Mouse (Mus musculus) spleen, adult 12 weeks (tissue): Measurements from ENCODE around the gene Kif3a.

Experiments used
- DNase-seq: peaks from one replicate; pipeline ENCODE4 v3.0.0; 2022; ENCODE audit warnings: low spot score

Gene Kif3a

DNA sequence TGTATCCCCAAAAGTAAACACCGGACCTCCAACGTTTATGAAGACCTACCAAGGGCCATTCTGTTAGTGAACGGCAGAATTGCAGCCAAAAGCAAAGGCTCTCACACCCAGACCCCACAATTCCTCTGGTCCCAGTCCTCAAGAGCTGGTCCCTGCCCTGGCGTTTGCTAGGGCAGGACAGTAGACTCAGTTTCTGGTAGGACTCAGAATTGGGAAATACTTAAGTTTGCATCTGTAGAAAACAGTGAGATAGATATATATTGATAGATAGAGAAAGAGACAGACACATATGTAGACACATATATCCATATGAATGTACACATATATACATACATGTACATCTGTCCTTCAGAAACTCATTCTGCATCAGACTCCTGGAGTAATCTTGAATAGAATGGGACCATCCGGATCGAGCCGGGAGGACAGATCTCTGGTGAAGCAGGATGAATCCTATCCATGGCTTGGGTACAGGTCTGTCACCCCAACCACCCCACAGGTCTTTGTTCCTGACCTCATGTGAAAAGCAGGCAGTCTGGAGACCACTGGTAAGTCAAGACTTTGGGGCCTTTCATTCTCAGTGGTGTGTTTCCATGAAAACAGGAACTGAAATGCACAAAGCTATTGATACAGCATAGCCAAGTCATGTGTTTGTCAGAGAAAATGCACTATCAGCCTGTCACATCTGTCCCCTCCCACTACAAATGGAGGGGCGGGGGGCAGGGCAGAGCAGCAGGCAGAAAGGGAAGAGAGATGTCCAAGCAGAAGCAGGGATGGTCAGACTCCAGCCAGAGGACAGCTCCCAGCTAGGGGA is 49.8 kb downstream of the Kif3a start:
- no peak for DNase-seq

DNA sequence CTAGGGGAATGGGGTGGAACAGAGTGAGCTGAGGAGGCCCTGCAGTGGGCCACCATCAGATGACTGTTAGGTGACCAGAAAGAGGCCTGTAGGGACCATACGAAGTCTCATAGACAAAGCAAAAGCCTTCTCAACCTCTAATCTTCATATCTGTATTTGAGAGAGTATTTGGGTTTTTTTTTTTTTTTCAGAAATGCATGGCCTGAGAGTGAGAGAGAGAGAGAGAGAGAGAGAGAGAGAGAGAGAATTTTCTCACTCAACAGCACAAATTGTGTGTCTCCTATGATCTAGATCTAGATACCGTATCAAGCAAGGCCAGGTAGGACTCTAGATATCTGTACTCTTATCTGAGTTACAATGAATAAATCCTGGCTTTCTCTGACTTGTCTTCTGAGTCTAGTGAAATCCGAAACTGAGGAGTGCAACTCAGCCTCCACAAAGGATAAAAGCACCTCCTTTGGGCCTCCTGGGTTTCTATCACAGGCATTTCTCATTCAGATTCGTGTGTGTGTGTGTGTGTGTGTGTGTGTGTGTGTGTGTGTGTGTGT is 50.5 kb downstream of the Kif3a start:
- no peak for DNase-seq

DNA sequence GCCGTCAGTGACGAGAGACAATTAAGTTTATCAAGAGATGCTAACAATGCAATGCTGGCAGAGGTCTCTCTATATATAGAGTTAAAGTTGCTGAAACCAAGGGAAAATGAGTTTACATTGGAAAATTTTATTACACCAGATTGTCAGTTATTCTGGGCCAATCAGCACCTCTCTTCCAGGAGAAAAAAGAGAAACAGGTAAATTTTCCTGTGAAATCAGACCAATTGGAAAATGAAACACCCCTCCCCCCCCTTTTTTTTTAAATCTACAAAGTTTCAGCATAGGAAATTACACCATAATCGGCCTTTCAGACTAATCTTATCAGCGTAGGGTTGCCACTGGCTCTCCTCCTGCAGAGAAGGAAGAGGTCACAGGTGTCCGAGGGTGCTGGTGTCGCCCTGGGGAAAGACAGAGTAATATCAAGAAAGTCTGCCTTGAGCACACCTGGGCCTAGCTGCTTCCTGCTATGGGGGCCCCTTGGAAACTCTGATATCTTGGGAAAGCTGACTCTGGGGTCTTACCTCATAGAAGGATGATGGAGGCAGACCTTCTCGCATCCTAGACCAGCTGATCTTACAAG is 51.5 kb downstream of the Kif3a start, which contains the start of gene Il4:
Gene Il4, minus strand, starts transcription at position 51 of the 580 bp plus-strand sequence.
- no peak for DNase-seq

DNA sequence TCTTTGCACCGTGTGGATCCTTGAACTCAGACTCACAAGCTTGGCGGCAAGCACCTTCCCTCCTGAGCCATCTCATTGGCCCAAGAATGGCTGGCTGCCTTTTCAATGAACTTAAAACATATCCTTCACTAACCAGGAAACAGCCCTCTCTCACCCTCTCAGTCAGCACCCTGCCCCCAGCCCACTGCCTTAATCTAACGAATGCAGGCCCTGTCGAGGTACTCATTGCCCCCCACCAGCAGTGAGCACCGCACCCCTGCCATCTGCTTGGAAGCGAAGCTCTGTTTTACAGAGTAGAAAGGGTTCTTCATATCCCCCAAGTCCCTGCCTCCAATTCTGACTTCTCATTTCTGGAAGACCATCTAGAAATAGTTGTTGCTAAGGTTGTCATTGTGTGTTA is 52.2 kb downstream of the Kif3a start:
- DNase-seq: no peak

DNA sequence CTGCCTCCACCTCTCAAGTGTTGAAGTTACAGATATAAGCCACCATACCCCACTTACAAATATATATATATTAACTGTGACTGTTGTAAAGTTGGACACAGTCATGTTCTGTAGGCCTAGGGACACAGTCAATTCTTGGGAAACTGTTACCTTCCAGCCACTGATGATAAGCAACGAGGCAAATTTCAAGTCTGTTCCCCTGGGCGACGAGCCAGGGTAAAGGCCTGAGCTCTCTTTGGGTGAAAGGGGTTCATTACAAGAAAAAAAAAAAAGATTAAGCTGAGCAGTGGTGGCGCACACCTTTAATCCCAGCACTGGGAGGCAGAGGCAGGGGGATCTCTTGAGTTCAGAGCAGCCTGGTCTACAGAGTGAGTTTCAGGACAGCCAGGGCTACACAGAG is 52.9 kb downstream of the Kif3a start:
- DNase-seq: no peak

DNA sequence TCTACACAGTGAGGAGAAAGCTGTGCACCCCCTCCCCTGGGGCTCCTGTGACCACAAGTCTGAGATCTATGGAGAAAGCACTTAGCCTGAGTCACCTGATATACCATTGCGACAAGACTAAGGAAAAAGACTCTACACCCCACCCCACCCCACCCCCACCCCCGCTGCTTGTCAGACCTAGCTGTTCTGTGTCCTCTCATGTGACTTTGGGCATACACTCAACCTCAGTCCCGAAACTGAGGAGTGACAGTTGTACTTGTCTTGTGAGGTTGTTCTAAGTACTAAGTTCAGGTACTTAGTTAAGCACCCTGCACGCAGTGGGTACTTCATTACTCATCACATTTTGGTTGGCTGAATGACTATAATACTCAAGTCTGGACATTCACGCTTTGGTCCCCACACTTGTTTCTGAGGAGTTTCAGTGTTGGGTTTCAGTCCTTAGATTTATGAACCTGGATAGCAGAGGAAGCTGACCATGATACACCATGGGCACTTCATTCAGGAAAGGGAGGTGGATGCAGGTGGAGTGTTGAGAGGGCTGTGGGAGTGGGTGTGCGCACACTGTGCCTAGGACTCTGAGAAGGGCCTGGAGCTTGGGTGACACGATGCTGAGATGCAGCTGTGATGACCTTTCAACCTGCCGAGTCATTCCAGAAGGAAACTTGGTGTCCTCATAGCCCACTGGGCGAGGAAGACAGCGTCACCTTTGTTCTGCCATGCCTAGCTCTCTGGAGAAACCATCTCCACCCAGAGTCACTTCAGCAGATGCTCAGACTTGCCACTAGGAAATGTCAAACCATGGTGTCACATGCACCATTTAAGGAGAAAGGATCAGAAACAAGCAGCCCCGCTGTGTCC is 54.6 kb downstream of the Kif3a start:
- no peak for DNase-seq

DNA sequence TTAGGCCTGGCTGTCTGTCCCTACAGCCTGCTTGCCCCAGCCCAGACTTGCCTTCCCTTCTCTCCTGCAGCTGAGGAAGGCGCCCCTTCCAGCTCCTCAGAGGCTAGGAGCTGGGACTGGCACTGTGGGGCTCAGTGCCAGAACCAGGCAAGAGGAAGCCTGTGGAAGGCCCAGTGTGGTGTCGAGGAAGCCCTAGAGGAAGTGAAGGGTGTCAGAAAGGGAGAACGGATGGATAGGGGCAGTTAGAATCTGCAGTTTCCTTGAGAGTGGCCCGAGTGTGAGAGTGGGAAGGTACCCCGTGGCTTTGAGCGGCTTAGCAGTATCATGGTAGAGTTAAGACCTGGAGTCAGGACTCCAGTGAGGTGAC is 55.2 kb downstream of the Kif3a start:
- no peak for DNase-seq

DNA sequence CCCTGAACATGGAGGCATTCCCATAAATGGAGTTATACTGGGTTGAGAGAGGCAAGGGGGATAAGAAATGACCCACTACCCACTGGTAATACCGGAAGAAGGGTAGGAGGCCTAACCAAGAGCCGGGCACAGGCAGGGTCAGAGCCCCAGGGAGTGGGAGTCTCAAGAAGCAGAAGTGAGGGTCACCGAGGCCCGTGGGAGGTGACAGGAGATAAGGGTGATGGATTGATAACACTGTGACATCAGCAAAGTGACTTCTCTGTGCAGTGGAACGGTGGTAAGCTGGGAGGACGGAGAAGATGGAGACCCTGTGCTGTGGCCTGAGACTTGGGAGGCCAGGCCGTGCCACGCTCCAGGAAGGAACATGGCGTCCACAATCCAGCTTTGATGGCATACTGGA is 56.4 kb downstream of the Kif3a start:
- DNase-seq: no peak

DNA sequence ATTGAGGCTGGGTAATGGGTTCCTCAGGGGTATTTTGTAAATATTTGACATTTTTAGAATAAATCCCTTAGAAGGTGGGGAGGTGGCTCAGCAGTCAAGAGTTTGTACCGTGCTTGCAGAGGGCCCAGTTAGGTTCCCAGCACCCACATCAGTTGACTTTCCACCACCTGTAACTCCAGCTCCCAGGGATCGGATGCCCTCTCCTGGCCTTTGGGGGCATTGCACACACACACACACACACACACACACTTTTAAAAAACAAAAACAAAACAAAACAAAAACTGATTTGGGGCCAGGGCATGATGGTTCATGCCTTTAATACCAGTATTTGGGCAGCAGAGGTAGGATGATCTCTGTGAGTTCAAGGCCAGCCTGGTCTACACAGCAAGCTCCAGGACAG is 56.9 kb downstream of the Kif3a start:
- no peak for DNase-seq

DNA sequence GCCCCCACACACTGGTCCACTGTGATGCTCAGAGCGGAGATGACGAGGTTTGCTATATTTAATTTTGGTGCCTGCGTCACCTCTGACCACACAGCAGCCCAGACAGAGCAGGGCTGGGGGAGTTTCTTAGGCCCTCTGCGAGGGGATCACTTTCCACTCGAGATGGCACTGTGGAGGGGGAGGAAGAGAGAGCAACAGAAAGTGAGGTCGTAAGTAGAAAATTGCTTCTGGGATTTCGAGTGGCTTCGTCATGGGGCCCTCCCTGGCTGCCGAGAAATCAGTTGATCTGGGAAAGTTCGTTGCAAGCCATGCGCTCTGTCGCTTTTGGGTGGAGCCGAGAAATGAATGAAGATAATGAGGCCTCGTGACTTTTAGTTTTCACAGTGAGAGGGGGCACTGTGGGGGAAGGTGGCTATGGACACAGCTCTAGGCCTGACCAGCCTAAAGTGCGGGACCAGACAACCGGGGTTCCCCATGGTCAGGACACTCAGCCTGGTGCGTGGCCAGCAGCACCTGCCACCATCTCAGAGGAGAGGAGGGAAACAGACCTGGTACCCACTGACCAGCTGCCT is 59.7 kb downstream of the Kif3a start:
- no peak for DNase-seq

DNA sequence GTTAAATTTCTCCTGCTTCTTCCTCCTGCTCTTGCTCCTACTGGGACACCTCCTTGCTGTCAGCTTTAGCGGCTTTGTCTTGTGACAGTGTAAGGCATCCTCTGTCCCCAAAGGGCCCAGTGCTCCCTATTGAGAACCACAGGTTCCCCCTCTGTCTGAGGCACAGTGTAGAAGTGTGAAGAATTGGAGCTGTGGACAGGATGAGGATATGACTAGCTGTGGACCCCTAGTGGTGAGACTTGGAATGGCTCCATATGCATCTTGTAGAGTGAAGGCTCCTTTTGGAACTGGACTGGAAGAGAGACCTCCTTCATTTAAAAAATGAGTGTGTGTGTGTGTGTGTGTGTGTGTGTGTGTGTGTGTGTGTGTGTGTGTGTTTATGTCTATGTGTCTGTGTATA is 60.7 kb downstream of the Kif3a start:
- peak; percentile 49 for DNase-seq

DNA sequence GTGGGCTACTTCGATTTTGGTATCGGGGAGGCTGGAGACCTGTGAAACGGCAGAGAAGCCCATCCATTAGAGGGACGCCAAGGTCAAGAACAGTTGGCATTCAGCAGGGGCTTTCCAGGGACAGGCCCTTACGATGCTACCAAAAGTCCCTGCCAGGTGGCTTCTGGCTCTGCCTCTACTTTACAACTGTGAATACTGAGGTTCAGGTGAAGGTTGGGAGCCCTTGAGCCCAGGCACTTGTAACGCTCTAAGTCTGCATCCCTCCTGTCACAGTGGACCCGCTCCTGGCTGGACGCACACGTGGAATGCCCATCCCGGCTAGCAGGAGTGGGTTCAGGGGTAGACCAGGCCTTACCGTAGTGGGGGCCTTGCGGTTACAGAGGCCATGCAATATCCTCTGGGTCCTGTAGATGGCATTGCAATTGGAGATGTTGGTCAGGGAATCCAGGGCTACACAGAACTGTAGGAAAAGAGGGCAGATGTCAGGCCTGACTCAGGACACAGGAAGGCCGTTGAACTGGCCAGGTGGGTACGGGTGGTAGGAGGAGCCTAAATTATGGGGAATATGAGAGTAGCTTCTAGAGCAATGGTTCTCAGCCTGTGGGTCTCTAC is 65.0 kb downstream of the Kif3a start:
- no peak for DNase-seq

DNA sequence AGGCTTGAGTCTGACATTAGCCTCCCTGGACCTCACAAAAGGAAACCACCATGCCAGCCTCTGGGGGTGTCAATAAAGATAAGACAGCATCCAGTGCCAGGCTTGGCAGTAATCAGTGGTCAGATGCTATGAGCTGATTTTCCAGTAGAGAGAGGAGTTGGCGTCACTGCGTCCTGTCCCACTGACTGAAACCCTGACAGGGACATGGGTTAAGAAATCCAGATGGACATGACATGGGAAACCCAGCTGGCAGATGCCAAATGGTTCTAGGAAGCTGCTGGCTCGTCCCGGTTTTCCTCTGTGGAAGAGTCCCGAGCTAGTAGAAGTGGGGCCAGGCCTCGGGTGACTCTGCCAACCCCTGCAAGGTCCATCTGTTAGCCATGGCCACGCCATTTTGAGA is 66.5 kb downstream of the Kif3a start:
- DNase-seq: no peak

DNA sequence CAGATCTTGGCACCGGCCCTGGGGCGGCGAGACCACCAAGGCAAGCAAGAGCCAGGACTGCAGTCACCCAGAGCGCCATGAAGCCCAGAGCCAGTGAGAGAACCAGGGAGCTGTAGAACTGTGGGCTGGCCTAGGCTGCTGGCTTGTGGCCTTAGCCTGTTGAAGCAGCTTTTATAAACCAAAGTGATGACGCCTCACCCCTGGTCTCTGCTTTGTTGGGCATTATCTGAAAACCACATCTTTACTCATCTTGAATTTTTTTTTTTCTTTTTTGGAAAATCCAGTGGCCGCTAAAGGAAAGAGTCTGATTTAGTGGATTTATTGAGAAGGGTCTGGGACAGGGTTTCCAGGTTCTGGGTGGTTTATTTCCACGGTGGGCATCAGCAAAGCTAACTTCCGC is 67.4 kb downstream of the Kif3a start, which contains the start of gene Il13:
Gene Il13, minus strand, starts transcription at position 147 of the 400 bp plus-strand sequence.
- DNase-seq: no peak

DNA sequence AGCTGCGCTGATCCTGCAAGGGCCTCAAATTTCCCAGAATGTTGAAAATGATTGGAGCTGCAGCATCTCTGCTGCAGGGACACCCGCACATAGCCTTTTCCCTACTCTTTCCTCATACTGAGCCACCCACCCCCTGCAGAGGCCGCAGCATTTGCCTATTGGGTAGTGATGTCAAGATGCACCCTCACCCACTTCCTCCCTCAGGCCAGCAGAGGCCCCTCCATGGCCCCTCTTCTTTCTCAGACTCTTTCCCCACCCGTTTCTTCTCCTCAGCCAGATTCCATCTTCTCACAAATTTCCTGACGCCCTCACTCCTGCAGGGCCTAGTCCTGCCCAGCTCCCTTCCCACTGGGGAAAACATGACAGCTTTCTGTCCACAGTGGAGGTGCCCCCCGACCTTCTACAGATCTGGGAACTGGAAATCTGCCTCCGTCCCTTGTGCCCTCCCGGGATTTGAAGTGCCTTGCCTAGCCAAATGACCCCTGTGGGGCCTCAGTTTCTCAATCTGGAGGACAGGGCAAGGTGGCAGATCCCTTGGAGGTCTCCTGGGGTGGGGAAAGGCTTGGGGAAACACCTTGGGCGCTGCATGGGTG is 68.5 kb downstream of the Kif3a start:
- no peak for DNase-seq

DNA sequence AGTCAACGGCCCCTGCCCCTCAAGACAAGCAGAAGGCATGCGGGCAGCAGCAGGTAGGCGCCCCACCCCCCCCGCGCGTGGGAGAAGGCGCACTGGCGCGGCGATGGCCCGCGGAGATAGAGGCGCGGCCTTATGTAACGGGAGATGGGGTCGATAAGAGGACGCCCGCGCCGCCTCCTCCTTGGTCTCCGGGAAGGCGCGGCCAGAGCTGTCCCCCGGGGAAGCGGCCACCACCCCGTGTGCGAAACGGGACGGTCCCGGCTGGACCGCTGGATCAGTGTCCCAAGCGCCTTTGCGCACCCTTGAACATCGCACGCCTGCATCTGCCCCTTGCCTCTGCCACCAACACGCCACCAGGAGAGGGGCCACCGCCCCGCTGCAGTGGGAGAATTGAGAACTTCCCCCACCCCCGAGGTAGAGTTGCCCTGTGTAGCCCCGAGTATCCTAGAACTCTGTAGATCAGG is 69.0 kb downstream of the Kif3a start:
- DNase-seq: no peak

DNA sequence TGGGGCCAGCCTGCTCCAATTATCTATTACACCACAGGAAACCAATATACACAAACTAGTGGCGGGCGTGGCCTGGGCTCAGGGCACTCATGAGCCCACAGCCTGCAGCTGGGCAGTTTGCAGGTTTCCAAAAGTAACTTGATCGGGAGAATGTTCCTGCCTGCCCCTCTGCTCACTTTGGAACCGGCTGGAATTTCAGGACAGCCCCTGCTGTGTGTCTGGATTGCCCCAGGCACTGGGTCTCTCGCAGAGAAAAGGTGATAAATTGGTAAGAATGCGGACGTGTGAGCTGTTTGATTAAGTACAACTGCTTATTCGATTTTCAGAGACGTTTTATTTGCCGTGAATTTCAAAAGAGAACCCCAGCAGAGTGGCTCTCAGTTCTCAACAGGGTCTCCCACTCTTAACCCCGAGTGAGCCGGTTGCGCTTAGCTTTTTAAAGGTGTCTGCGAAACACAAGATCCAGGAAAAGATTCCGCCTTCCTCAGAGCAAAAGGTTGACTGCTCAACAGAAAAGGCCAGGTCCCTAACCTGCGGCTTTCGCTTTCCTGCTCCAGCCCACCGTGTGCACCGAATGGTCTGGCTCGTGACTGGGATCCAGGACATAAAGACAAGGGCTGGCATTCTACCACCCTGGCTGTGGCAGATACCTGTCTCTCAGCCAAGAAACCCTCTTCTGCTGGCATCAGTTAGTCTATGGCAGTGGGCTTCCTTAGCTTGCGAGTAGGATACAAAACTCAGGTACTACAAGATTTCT is 70.0 kb downstream of the Kif3a start:
- no peak for DNase-seq

DNA sequence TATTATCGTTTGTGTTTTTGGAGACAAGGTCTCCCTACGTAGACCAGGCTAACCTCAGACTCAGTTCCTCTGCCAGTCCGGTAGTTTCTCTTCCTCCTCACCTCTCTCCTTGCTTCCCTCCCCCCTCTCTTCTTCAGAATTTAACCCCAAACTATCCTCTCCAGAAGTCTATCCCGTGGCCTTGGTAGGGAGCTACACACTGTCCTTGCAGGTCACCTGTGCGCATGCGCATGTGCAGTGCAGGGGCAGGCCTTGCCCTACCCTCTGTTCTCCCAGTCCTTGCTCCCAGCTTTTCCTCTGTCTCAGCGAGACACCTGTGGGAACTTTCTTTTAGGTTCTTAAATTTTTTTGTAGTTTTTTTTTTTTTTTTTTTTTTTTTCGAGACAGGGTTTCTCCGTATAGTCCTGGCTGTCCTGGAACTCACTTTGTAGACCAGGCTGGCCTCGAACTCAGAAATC is 70.7 kb downstream of the Kif3a start:
- DNase-seq: no peak

DNA sequence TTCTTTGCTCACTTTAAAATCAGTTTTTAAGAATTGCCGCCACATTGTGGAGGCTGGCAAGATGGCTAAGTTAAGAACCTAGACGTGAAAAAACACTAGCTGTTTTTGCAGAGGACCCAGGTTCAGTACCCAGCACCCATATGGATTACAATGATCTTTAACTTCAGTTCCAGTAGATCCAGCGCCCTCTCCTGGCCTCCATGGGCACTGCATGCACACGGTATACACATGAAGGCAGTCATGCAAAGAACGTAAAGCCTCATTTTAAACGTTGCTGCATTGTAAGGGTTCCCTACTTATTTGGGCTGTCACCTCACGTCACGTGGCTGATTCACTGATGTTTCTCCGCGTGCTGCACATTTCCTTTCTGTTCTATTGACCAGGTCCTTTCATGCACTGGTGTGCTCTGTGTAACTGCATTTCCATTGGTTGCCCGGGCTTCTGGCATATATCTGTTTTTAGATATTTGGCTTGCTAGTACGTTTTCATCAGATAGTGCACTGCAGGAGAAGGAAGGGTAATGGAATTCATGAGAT is 75.6 kb downstream of the Kif3a start:
- no peak for DNase-seq

DNA sequence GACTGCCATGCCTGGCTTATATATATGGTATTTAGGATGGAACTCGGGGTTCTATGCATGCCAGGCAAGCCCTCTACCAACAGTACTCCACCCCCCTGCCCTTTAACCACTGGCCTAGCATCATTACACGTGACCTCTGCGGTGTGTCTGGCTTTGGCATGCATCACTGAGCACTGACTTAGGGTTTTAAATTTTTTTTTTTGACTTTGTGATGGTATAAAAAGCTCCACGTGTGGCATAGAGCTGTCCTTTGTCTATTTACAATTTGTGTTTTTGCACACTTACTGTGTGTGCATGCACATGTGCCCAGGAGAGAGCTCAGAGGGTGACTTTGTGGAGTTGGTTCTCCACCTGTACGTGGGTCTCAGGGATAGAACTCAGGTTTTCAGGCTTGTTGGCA is 76.8 kb downstream of the Kif3a start:
- no peak for DNase-seq
